Mouse (Mus musculus) erythroblast, embryonic 14.5 days (primary cell): ENCODE results near the gene Dlg2. TPM values are rescaled to one million over a fixed set of nuclear protein-coding genes. Genes with fewer than 3 reads are reported as not detected.

ENCODE experiments used
- H3K27me3 ChIP-seq: 2 replicates; pipeline ENCODE4 v1.6.1; 2012; ENCODE audit warnings: inconsistent platforms; ENCODE audit not compliant: control insufficient read depth
- H3K36me3 ChIP-seq: 2 replicates; pipeline ENCODE4 v1.6.1; 2012; ENCODE audit warnings: mild to moderate bottlenecking, inconsistent platforms; ENCODE audit not compliant: control insufficient read depth
- H3K4me1 ChIP-seq: 2 replicates; pipeline ENCODE4 v1.6.1; 2012; ENCODE audit warnings: inconsistent platforms; ENCODE audit not compliant: control insufficient read depth
- H3K4me3 ChIP-seq: replicated peaks from 2 replicates; pipeline ENCODE3; 2012; ENCODE audit warnings: moderate library complexity, mild to moderate bottlenecking, inconsistent platforms
- H3K9me3 ChIP-seq: 2 replicates; pipeline ENCODE4 v1.6.1; 2012; ENCODE audit warnings: low read length, inconsistent platforms, mixed read lengths; ENCODE audit not compliant: control insufficient read depth
- GATA1 ChIP-seq: IDR thresholded peaks from 2 replicates; pipeline ENCODE4 v1.6.1; 2012; ENCODE audit warnings: low read length, inconsistent platforms, mixed read lengths
- TAL1 ChIP-seq: IDR thresholded peaks from 3 replicates; pipeline ENCODE4 v1.6.1; 2012; ENCODE audit warnings: low read length, inconsistent platforms, mixed read lengths
- polyA plus RNA-seq: library from polyadenylated mRNA; stranded (reverse); fragments of >175 nt; gene quantifications from 2 replicates; pipeline ENCODE4 v1.2.3, GENCODE M21; 2012

Dlg2 gene
- polyA plus RNA-seq, 1 experiment, result not detected

DNA sequence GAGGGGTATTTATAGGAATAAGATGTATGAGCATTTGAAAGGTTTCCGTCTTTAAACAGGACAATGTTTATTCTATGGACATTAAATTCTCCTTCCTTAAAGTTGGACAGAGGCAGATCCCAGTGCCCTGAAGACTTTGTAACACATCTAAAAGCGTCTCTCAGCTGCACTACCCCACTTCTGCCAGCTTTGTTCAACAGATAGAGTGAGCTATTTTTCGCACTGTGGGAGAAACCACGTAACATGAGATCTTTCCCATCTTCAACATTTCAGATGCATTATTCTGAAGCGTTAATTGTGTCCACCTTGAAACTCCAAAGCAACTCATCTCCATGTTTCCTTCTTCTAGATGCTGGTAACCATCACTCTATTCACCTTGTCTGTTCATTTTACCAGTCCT lies 958.3 kb downstream of the Dlg2 start:
- TF ChIP-seq TAL1 (no peak), GATA1 (no peak)
- no peaks in the 10 kb centered on the region for H3K4me1 ChIP-seq

DNA sequence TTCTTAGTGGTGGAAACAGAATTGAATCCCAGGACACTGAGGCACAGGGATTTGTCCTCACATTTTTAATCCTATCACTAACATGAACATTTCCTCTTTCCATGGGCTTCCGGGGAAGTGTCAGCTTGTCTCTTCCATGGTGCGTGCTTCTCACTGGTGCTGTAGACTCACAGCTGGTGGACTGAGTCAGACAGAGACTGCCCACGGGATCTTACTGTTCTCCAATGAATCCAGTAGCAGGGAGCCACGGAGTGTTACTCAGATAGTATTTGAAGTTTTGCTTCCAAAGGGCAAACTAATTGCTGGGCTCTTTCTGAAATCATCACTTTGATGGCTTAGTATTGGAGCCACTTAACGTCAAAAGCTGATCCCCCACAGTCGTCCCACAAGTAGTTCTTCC lies 963.9 kb downstream of the Dlg2 start:
- TF ChIP-seq TAL1 (no peak), GATA1 (no peak)
- no peaks in the 10 kb centered on the region for H3K4me1 ChIP-seq
- no peaks in the 10 kb centered on the region for H3K36me3 ChIP-seq
- no peak overlapping the region for H3K4me3 ChIP-seq
- no peaks in the 10 kb centered on the region for H3K27me3 ChIP-seq
- H3K9me3 ChIP-seq, result no peaks in the 10 kb centered on the region

More for the DNA sequence above, 958.3 kb downstream of the Dlg2 start:
- H3K9me3 ChIP-seq, result no peaks in the 10 kb centered on the region
- H3K27me3 ChIP-seq, result no peaks in the 10 kb centered on the region
- H3K36me3 ChIP-seq, result no peaks in the 10 kb centered on the region
- H3K4me3 ChIP-seq, result no peak overlapping the region

DNA sequence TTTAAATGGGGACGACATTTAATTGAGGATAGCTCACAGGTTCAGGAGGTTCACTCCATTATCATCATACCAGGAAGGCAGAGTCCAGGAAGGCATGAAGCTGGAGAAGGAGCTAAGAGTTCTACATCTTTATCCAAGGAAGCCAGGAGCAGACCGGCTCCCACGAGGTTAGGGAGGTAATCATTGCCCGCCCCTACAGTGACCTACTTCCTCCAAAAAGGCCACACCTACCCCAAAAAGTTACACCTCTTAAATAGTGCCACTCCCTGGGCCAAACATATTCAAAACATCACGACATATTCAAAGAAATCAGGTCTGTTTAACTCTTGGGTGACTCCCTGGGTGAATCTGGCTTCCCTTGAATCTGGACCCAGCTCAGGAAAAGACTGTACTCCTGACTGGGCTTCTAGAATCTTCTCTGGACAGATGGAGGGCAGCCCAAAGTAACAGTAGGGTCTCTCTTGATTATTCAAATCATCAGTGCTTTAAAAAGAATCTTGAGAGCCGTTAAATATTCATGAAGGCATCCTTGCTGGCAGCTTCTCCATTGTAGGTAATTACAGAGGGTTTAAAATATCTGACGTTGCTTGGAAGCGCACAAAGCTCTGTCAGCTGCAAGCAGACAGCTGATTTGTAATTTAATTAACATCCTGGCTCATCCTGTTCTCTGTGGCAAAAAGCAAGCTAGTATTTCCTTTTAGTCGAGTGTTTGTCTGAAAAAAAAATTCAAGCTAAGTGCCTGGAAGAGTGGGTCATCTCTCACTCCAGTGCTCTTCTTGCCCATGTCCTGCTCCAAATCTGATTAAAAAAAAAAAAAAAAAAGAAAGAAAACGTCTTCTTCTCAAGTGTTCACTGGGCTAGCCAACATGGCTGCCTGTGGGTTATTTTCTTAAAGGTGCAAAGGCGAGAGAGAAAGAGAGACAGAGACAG lies 966.2 kb downstream of the Dlg2 start:
- TF ChIP-seq GATA1 (no peak), TAL1 (no peak)
- no peaks in the 10 kb centered on the region for H3K36me3 ChIP-seq
- H3K4me1 ChIP-seq, result no peaks in the 10 kb centered on the region
- no peak overlapping the region for H3K4me3 ChIP-seq
- no peaks in the 10 kb centered on the region for H3K9me3 ChIP-seq
- H3K27me3 ChIP-seq, result no peaks in the 10 kb centered on the region

DNA sequence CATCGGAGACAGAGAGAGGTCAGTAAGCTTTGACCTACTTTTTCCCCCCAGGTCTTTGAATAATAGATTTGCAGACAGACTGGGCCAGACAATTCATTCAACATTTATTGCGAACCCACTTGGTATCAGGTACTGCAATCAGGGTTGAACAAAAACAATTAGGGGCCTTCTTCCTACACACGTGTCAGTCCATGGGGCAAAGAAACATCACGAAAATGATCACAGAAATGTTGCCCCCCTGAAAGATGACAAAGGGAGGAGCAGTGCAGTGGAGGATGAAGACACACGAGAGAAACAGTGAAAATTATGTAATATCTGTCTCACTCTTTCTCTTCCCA lies 966.9 kb downstream of the Dlg2 start:
- H3K27me3 ChIP-seq, result no peaks in the 10 kb centered on the region
- H3K4me3 ChIP-seq, result no peak overlapping the region
- TF ChIP-seq GATA1, result no peak
- TF ChIP-seq TAL1, result no peak
- H3K9me3 ChIP-seq, result no peaks in the 10 kb centered on the region
- H3K36me3 ChIP-seq, result no peaks in the 10 kb centered on the region
- no peaks in the 10 kb centered on the region for H3K4me1 ChIP-seq

DNA sequence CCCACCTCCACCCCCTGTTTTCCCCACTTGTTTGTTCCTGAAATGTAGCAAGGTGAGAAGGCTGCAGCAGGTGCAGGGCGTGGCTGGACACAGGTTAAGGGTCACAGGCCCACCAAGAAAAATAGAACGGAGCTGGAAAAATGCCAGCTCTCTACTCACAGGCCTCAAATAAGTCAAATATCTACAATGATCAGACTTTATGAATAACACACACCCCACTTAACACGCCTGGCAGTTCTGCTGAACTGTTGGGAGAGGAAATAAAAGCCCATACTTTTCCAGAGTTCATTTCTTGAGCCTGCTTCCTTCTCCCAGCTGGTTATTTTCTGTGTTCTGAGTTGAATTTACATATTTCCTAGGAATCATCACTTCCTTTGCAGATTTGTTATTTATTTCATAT lies 967.4 kb downstream of the Dlg2 start:
- Histone ChIP-seq H3K4me3 (no peak overlapping the region), H3K36me3 (no peaks in the 10 kb centered on the region), H3K9me3 (no peaks in the 10 kb centered on the region), H3K27me3 (no peaks in the 10 kb centered on the region), H3K4me1 (no peaks in the 10 kb centered on the region)
- TF ChIP-seq GATA1, result no peak
- TF ChIP-seq TAL1, result no peak

DNA sequence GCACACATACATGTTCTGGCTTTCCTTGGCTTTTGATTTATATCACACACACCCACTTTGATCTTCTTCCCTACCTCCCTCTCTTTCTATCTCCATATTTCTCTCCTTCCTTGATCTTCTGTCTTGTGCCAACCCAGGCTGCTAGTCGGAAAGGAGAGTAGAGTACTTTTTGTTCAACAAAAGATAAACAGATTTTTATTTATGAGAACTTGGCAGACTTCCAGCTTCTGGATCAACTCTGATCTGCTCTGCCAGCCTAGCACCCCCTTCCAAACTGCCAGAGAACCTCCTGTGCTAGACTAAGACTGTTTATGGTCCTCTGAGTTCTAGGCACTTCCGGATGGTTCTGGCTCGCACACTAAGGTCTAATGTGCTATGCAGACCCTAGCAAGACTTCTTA lies 968.3 kb downstream of the Dlg2 start:
- Histone ChIP-seq H3K27me3 (no peaks in the 10 kb centered on the region), H3K4me1 (no peaks in the 10 kb centered on the region), H3K9me3 (no peaks in the 10 kb centered on the region), H3K36me3 (no peaks in the 10 kb centered on the region), H3K4me3 (no peak overlapping the region)
- TF ChIP-seq TAL1 (no peak), GATA1 (no peak)

DNA sequence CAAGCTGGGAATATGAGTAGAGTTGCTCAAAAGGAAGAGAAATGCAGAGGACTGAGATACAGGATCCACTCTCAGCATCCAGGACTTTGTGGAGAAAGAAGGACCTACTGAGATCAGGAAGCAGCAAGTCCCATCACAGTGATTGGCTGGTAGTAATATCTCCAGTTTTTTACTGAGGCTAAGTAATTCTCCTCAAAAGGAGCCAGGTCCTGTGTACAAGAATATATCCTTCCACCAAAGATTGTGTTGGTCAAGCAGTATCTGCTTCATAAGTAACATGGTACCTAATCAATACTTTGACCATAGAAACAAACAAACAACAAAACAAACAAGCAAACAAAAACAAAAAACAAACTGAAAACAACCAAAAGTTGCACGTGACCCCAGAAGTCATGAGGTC lies 980.3 kb downstream of the Dlg2 start:
- Histone ChIP-seq H3K36me3 (no peaks in the 10 kb centered on the region), H3K4me3 (no peak overlapping the region), H3K4me1 (no peaks in the 10 kb centered on the region), H3K9me3 (no peaks in the 10 kb centered on the region), H3K27me3 (no peaks in the 10 kb centered on the region)
- TF ChIP-seq TAL1 (no peak), GATA1 (no peak)

DNA sequence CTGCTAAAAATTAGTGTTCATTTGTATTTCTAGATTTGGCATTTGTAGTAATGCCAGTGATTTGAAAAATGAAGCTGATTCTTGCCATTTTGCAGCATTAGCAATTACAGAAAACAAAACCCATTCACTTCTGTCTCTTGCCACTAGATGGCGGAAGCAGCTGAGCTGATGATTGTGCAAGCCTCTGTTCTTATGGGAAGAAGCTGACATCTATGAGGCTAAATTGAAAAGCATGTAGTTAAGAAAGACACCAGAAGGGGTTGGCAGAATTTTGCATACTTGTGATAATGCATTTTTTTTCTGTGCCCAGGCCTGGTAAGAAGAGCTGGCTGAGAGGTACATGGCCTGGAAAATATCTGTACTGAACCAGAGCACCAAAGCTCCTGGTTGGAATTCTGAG lies 980.7 kb downstream of the Dlg2 start:
- H3K9me3 ChIP-seq, result no peaks in the 10 kb centered on the region
- TF ChIP-seq GATA1 (no peak), TAL1 (no peak)

DNA sequence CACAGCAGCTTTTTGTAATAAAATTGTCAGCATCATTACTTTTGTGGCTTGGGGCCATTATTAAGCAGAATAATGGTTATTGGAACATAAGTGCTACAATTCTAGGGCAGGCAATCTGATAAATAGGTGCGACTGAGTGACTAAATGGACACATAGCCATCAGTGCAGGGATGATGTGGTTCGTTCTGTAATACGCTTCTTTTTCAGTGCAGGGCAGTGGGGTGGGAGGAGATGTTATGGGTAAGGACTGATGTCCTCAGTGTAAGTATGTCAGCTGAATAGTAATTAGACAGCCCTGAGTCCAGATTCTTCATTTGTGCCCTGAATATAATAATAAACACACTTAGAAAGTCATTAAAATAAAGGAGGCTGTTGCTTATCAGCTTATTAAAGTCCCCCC lies 984.9 kb downstream of the Dlg2 start:
- TF ChIP-seq TAL1 (no peak), GATA1 (no peak)
- H3K4me3 ChIP-seq, result no peak overlapping the region
- H3K27me3 ChIP-seq, result no peaks in the 10 kb centered on the region
- no peaks in the 10 kb centered on the region for H3K9me3 ChIP-seq
- no peaks in the 10 kb centered on the region for H3K36me3 ChIP-seq
- H3K4me1 ChIP-seq, result no peaks in the 10 kb centered on the region

More for the DNA sequence above, 980.7 kb downstream of the Dlg2 start:
- no peak overlapping the region for H3K4me3 ChIP-seq
- H3K36me3 ChIP-seq, result no peaks in the 10 kb centered on the region
- H3K4me1 ChIP-seq, result no peaks in the 10 kb centered on the region
- H3K27me3 ChIP-seq, result no peaks in the 10 kb centered on the region
